Mouse (Mus musculus) thymus, adult 2 months (tissue): ENCODE measurements around the gene Zfp462.

ENCODE experiments used
- CTCF ChIP-seq: fragments of 200-500 bp; IDR thresholded peaks from 2 replicates; pipeline ENCODE4 v1.5.1; 2012; ENCODE audit warnings: mild to moderate bottlenecking, control low read depth, low read length, moderate library complexity, borderline replicate concordance; ENCODE audit not compliant: control insufficient read depth, poor library complexity, insufficient read depth; ENCODE audit errors: extremely low read depth
- POLR2A ChIP-seq: fragments of 200-500 bp; IDR thresholded peaks from 2 replicates; pipeline ENCODE4 v1.6.1; 2012; ENCODE audit warnings: mild to moderate bottlenecking, low read length, control low read depth, moderate library complexity; ENCODE audit not compliant: control insufficient read depth, poor library complexity, insufficient read depth; ENCODE audit errors: extremely low read depth

- no peak for TF ChIP-seq POLR2A
- TF ChIP-seq CTCF = no peak
These were observed 173.1 kb downstream of the Zfp462 start for GRCm38 (mm10) chr4:55117839-55118487.
